Mouse (Mus musculus) NIH3T3 (cell line): Measurements from ENCODE around the gene Sh3gl2.

ENCODE experiments used
- DNase-seq: peaks from one replicate; pipeline ENCODE4 v3.0.0-alpha.2; 2012; ENCODE audit warnings: low read depth

Gene Sh3gl2

DNA sequence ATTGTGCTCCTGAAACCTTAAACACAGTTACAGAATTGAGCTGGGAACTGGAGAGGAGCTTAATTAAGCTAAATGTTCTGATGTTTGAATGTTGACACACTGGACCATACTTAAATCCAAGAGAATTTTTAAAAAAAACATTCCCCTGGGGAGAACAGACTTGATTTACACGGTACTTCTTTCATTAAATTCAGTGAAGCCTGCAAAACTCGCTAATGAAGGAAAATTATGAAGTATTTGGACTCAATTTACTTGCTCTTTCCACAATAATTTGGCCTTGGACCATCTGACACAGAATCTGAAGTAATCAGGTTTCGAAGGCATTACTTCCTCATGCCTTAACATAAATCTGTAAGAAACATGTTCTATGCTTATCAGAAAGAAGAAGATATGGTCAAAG, 408.4 kb downstream of the Sh3gl2 start:
- no peak for DNase-seq

DNA sequence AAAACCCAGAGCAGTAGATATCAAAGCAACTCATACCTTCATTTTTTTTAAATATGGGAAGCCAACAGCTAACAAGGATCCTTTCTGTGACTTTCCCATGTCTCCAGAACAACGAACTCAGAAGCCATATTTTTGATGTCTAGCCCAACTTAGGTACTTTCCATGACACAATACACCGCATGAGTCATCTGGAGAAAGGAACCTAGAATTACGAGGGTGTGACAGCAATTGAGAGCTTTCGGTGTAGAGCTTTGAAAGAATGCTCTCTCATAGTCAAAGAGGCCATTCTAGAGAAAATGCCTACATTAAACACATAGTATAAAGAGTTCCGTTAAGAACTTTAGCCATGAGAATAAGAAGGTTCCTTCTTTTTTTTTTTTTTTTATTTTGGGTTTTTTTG, 413.8 kb downstream of the Sh3gl2 start:
- DNase-seq, result no peak

DNA sequence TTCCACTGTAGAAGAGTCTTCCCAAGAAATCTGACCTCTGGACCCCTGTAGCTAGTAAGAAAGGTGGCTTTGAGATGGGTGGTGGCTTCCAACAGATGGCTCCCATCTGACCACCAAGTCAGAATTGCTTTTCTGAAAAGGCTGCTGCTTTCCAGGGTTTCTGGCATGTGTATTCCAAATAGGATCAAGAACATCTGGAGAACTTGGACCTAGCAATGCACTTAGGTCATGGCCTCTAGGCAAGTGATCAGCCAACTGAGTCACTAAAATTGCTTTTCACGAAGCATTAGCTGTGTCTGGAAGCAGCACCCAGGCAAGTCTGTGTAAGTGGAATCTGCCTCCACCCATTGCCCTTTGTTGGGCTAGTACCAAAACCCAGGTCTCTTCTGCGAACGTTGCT, 414.3 kb downstream of the Sh3gl2 start:
- no peak for DNase-seq

DNA sequence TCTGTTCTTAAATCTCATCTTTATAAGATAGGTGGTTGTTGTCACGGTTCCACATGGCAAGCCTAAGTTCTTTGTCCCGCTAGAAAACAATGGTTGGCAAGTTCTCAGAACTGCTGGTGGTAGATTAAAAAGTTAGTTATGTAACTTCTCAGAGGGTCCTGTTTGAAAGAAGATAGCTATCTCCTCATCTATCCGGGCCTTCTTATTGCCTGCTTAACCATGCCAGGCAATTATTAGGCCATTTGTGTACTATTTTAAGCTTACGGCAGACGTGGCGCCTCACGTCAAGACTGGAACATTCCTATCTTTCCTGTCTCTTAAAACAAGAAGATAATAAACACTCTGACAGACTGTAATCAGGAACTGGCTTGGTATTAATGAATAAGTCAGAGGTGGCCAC, 424.5 kb downstream of the Sh3gl2 start:
- no peak for DNase-seq

DNA sequence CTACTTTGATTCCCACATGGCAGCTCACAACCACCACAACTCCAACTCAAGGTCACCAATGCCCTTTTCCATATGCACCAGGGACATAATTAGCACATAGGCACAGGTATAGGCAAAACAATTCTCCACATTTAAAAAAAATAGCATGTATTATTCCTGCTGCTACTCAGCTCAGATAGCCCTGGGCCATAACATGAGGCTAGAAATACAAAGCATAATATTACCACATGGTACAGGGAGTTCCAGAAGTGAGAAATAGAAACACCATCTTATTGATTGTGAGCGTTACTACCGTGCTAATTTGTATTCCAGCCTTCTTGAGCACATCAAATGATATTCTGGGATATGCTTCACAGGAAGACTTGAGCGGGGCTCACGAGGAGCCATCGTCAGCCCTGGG, 464.3 kb downstream of the Sh3gl2 start:
- DNase-seq, result no peak

DNA sequence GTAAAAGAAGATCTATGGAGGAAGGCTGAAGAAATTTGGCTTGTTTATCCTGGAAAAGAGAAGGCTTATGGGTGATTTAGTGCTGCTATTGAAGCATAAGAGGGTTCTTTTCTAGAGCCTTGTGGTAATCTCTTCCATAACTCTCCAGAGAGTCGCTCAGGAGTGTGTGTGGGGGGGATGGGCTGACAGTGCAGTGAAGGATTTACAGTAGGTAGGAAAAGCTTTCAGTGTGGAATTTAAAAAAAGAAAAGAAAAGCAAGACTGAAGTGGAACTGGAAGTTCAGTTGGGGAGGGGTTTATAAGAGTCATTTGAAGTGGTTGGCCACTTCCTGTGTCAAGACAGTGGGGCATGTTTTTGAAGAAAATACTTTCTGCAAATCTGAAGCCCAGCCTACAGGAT, 464.8 kb downstream of the Sh3gl2 start:
- DNase-seq, result no peak

DNA sequence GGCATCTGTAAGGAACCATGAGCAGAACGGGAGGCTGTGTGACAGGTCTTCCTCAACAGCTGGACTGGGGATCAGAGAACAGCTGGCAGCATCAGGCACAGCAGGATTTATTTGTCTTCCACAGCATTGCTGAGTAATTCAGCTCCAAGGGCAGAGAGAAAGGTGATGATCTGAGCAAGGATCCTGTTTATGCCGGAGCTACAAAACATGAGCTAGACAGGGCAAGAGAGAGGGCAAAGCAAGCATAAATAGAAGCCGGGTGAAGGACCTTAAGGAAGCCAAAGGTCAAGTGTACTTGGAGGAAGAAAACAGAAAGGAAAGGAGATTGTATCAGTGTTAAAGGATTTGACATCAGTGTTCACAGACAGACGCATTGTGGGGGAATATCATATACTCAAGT, 467.4 kb downstream of the Sh3gl2 start:
- no peak for DNase-seq

DNA sequence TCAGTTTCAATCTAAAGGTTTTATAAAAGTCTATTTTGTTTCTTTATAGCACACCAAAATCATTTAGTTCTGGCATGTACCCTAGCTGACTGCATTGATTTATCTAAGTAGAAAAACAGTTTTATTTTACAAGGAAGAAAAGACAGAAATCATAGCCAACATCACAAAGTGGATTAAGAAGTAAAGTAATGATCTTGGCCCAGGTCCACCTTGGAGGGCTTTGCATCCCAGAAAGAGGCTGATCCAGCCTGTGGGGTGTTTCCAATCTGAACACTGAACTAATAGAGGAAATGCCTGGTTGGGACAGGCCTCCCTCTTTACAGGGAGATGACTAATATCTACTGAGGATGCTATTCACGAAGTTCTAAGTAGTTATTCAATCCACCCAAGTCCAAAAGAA, 472.7 kb downstream of the Sh3gl2 start:
- no peak for DNase-seq

DNA sequence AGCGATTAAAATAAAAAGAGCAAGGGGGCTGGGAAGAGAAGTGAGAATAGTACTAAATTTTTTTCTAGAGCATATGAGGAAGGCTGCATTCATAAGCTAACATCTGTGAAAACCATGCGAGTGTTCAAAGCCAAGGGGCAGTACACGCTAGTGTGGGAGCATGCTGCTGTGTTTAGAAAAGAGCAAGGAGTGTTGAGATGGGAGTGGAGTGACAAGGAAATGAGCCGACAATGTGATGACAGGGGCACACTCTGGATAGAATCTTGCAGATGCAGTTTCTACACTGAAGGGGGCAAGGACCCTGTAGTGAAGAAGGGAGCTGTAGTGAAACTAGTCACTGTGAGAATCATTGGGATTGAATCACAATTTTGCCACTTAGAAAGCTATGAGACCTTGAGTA, 481.2 kb downstream of the Sh3gl2 start:
- DNase-seq, result no peak
